Mouse (Mus musculus) lung, embryonic 14.5 days (tissue): ENCODE measurements at regions not wholly inside any gene's neighbourhood (a gene's known extent, or its start where the extent isn't known, plus 50 kb on each side); places are given as distances from the start of the nearest gene placed in this dataset.

Experiments
- ATAC-seq: fragments of 200-750 bp; cut with Nextera tagmentation; 2 replicates; pipeline ENCODE4 v1.8.0; 2017; ENCODE audit warnings: mild to moderate bottlenecking, moderate TSS enrichment, moderate library complexity; ENCODE audit not compliant: insufficient read depth
- DNase-seq: peaks from one replicate; pipeline ENCODE4 v3.0.0-alpha.2; 2015
- H3K27ac ChIP-seq: fragments of 300-500 bp; sonication (generic); 2 replicates; pipeline ENCODE4 v1.5.1; 2014; ENCODE audit warnings: low read depth, mild to moderate bottlenecking, moderate library complexity
- H3K27me3 ChIP-seq: fragments of 300-500 bp; sonication (generic); 2 replicates; pipeline ENCODE4 v1.6.1; 2014; ENCODE audit warnings: low read length, control low read depth; ENCODE audit not compliant: insufficient read depth
- H3K36me3 ChIP-seq: fragments of 300-500 bp; sonication (generic); 2 replicates; pipeline ENCODE4 v1.6.1; 2014; ENCODE audit warnings: control low read depth; ENCODE audit not compliant: insufficient read depth
- H3K4me1 ChIP-seq: fragments of 300-500 bp; sonication (generic); 2 replicates; pipeline ENCODE4 v1.6.1; 2014; ENCODE audit warnings: antibody characterized with exemption, control low read depth; ENCODE audit not compliant: insufficient read depth
- H3K4me2 ChIP-seq: fragments of 300-500 bp; sonication (generic); 2 replicates; pipeline ENCODE4 v1.6.1; 2014; ENCODE audit warnings: mild to moderate bottlenecking
- H3K4me3 ChIP-seq: fragments of 300-500 bp; sonication (generic); 2 replicates; pipeline ENCODE4 v1.5.1; 2014; ENCODE audit warnings: low read depth, low read length
- H3K9ac ChIP-seq: fragments of 300-500 bp; sonication (generic); 2 replicates; pipeline ENCODE4 v1.6.1; 2014
- H3K9me3 ChIP-seq: fragments of 300-500 bp; sonication (generic); 2 replicates; pipeline ENCODE4 v1.6.1; 2016; ENCODE audit warnings: low read depth, low read length, control low read depth
- CTCF ChIP-seq: IDR thresholded peaks from 2 replicates; pipeline ENCODE4 v1.5.1; 2016; ENCODE audit warnings: antibody characterized with exemption, low read depth
- WGBS: fragments of 180-500 bp; shearing (Covaris S2); extraction: QIAGEN DNeasy Blood & Tissue Kit; methylation state at CpG from one replicate; pipeline ENCODE4 v1.1.7; 2014; 5-methylcytosine and 5-hydroxymethylcytosine counted together

DNA sequence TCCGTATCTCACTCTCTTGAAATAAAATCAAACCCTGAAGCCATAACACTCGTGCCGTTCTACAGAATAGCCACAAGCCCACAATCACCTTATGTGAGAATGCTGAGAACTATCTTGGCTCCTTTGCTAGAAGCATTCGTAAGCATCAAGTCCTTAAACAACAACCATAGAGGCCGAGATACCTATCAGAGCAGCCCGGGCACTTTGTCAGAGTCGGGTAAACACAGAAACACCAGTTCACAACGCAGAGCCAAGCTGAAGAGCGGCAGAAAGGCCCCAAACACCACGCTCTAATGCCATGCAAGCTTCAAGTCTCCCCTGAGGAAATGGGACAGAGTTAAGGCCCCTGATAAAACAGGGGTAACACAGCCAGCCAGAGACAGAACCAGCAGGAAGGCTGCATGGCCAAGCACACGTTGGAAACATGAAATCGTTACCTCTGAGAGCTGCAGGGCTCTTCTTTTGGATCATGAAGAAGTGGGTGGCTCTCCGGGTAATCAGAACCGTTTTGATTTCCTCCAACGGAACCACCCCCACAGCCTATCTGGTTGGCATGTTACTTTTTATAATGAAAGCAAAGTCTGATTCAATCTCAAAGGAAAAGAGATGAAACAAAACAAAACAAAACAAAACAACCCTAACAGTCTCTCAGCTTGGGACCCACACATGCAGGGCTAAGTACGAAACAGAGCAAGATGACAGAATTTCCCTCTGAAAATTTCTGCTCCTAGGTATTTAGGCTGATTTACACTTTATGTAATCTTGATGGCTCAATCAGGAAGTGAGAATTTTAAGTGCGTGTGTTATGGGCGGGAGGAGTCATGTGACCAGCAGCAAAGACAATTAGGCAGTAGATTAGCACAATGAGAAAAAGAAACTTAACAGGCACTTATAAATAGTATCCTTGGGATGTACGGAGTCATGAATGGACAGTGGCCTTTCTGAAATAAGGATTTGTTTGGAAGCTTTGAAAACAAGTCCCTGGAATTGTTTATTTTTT, 155.8 kb upstream of the Klf14 start:
- DNase-seq (no peak), ATAC-seq (no peak)
- Histone ChIP-seq H3K9ac (no peak overlapping the region), H3K9me3 (no peaks in the 10 kb centered on the region), H3K36me3 (no peaks in the 10 kb centered on the region), H3K27me3 (no peaks in the 10 kb centered on the region), H3K27ac (peak overlapping the region; percentile 27; the same call in 1 of the 2 replicates), H3K4me2 (0 out of 2 replicates have a peak overlapping the region, but pooled peaks have one; percentile 8), H3K4me3 (no peak overlapping the region), H3K4me1 (no peaks in the 10 kb centered on the region)
- WGBS, result 57% methylated on average over 19 of the region's 19 CpGs
- TF ChIP-seq CTCF, result no peak

DNA sequence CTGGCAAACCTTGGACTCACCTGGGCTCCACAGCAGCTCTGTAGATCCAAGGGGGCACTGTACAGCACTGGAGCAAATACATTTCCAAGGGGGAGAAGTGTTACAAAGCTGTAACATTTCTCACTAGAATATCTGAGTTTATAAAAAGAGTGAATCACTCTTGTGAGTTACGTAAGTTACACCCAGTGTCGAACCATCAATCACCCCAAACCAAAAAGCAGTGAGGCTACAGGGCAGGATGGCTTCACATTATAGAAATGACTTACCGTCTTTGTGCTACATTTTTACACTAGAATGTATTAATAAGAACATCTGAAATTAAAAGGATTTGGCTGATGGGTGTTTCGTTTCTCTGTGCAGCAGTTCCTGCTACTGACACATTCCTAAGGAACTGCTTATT, 156.7 kb upstream of the Klf14 start:
- Histone ChIP-seq H3K9me3 (no peaks in the 10 kb centered on the region), H3K27me3 (no peaks in the 10 kb centered on the region), H3K4me1 (no peaks in the 10 kb centered on the region), H3K27ac (no peak overlapping the region), H3K9ac (no peak overlapping the region), H3K4me3 (no peak overlapping the region), H3K36me3 (no peaks in the 10 kb centered on the region), H3K4me2 (no peak overlapping the region)
- ATAC-seq (no peak), DNase-seq (no peak)
- WGBS, result 60% methylated on average over 4 of the region's 4 CpGs
- no peak for TF ChIP-seq CTCF

GRCm38 (mm10) chr6:31116365-31116764, 157.5 kb upstream of the Klf14 start:
- DNase-seq (no peak), ATAC-seq (no peak)
- H3K36me3 ChIP-seq, result no peaks in the 10 kb centered on the region
- H3K27ac ChIP-seq, result no peak overlapping the region
- no peak overlapping the region for H3K9ac ChIP-seq
- no peak overlapping the region for H3K4me2 ChIP-seq
- no peak overlapping the region for H3K4me3 ChIP-seq
- WGBS, result 47% methylated on average over 6 of the region's 6 CpGs
- H3K27me3 ChIP-seq, result no peaks in the 10 kb centered on the region
- no peak for TF ChIP-seq CTCF
- no peaks in the 10 kb centered on the region for H3K4me1 ChIP-seq
- no peaks in the 10 kb centered on the region for H3K9me3 ChIP-seq

GRCm38 (mm10) chr6:31117666-31118065, 158.8 kb upstream of the Klf14 start:
- ATAC-seq, result no peak
- 88% methylated on average over 12 of the region's 12 CpGs for WGBS

GRCm38 (mm10) chr6:31121008-31121407, 162.1 kb upstream of the Klf14 start:
- 42% methylated on average over 8 of the region's 8 CpGs for WGBS
- DNase-seq (no peak), ATAC-seq (no peak)
- H3K36me3 ChIP-seq, result no peaks in the 10 kb centered on the region
- H3K27ac ChIP-seq, result no peak overlapping the region
- no peak for TF ChIP-seq CTCF
- H3K4me2 ChIP-seq, result no peak overlapping the region
- no peaks in the 10 kb centered on the region for H3K4me1 ChIP-seq
- no peaks in the 10 kb centered on the region for H3K9me3 ChIP-seq
- no peaks in the 10 kb centered on the region for H3K27me3 ChIP-seq
- H3K9ac ChIP-seq, result no peak overlapping the region
- H3K4me3 ChIP-seq, result no peak overlapping the region

More at GRCm38 (mm10) chr6:31117666-31118065, 158.8 kb upstream of the Klf14 start:
- no peak for DNase-seq
- Histone ChIP-seq H3K4me2 (no peak overlapping the region), H3K27ac (no peak overlapping the region), H3K4me3 (no peak overlapping the region), H3K9ac (no peak overlapping the region), H3K9me3 (no peaks in the 10 kb centered on the region), H3K36me3 (no peaks in the 10 kb centered on the region), H3K27me3 (no peaks in the 10 kb centered on the region), H3K4me1 (no peaks in the 10 kb centered on the region)
- TF ChIP-seq CTCF, result no peak

- H3K4me3 ChIP-seq, result no peak overlapping the region
- ATAC-seq, result no peak
Measured at GRCm38 (mm10) chr6:31122895-31123294, 164.0 kb upstream of the Klf14 start.

DNA sequence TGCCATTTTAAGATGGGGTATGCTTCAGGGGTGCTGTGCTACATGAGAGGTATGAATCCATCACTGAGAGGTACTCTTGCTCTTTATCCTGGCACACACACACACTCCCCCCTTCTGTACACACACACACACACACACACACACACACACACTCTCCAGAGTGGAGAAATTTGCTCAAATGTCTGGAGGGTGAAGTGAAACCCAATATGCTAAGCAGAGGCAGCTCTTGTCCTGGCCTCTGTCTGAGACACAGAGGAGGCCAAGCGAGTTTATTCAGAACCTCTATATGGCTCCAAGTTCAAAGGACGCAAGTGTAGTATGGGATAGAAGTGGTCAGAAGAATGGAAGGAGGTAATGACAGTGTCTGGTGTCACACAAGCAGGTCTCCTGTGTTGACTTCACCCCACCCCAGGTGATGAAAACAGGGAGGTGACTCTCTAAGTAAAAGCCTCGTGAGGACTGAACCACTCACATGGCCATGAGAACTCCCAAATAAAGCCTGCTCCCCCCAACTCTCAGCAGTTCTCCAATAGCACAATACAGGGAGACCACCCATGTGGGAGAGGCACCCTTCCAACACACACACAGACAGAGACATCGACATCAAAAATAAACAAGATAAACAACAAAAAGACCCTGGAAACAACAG, 164.6 kb upstream of the Klf14 start:
- Histone ChIP-seq H3K9me3 (no peaks in the 10 kb centered on the region), H3K27ac (no peak overlapping the region), H3K4me1 (no peaks in the 10 kb centered on the region), H3K27me3 (no peaks in the 10 kb centered on the region), H3K36me3 (no peaks in the 10 kb centered on the region), H3K4me2 (no peak overlapping the region), H3K9ac (no peak overlapping the region), H3K4me3 (no peak overlapping the region)
- 56% methylated on average over 4 of the region's 4 CpGs for WGBS
- no peak for TF ChIP-seq CTCF
- ATAC-seq, result no peak
- DNase-seq, result no peak

More at GRCm38 (mm10) chr6:31122895-31123294, 164.0 kb upstream of the Klf14 start:
- H3K9me3 ChIP-seq, result no peaks in the 10 kb centered on the region
- no peaks in the 10 kb centered on the region for H3K36me3 ChIP-seq
- WGBS, result 84% methylated on average over 5 of the region's 5 CpGs
- DNase-seq, result no peak
- no peak overlapping the region for H3K27ac ChIP-seq
- TF ChIP-seq CTCF, result no peak
- H3K9ac ChIP-seq, result no peak overlapping the region
- no peaks in the 10 kb centered on the region for H3K27me3 ChIP-seq
- no peak overlapping the region for H3K4me2 ChIP-seq
- H3K4me1 ChIP-seq, result no peaks in the 10 kb centered on the region
